Mouse (Mus musculus): Measurements from ENCODE around the gene P2rx4. TPM values are rescaled to one million over a fixed set of nuclear protein-coding genes. Genes with fewer than 3 reads are reported as not detected.
"Not testable (repeated sequence)": the region's sequence is repeated elsewhere in the genome, so short reads cannot be mapped to it uniquely, and the experiment has no call there.

Gene P2rx4
- total RNA-seq (2014; rRNA removed; ENCODE audit: low replicate concordance) (10.0 and 54.2 TPM in 2 replicates), polyA plus RNA-seq (2015; fragmentation: Nextera tagmentation; extraction: Ambion mirVana) (21.6 and 22.3 TPM in 2 replicates)

- Histone ChIP-seq H3K4me1 (ENCODE audit: control insufficient read depth, insufficient read depth) (peaks cover 6% of the 10 kb centered on the region; the same call in 1 of the 2 replicates), H3K27ac (ENCODE audit: low read depth) (peak within 1 kb of the TSS; percentile 94), H3K36me3 (replicated peaks; ENCODE audit: control insufficient read depth, insufficient read depth, low read length) (no peaks in the 10 kb centered on the region), H3K4me3 (ENCODE audit: low read depth, low read length) (peak within 1 kb of the TSS; percentile 65), H3K9ac (replicated peaks; ENCODE audit: low read depth, low read length) (peak within 1 kb of the TSS; percentile 70), H3K9me3 (replicated peaks; ENCODE audit: control insufficient read depth, low read length) (no peaks in the 10 kb centered on the region; the same call in 1 of the 2 replicates), H3K4me2 (ENCODE audit: low read depth, low read length) (peak within 1 kb of the TSS; percentile 75), H3K27me3 (ENCODE audit: control insufficient read depth, insufficient read depth, low read length) (no peaks in the 10 kb centered on the region)
- DNase-seq (ENCODE audit: low spot score) (peak; percentile 83), ATAC-seq (ENCODE audit: insufficient read depth, low read depth) (peak; percentile 90)
- 1% methylated on average over 66 of the region's 66 CpGs for WGBS
- TF ChIP-seq CTCF (IDR thresholded peaks at IDR 0.05; ENCODE audit: low read depth): peak; percentile 4; the same call in 1 of the 2 replicates
- peak; percentile 80 for TF ChIP-seq EP300 (IDR thresholded peaks at IDR 0.05; ENCODE audit: low read depth)
Measured at GRCm38 (mm10) chr5:122707276-122708181, at the start of gene P2rx4. Gene P2rx4 (plus strand): TSS chr5:122707544.

DNA sequence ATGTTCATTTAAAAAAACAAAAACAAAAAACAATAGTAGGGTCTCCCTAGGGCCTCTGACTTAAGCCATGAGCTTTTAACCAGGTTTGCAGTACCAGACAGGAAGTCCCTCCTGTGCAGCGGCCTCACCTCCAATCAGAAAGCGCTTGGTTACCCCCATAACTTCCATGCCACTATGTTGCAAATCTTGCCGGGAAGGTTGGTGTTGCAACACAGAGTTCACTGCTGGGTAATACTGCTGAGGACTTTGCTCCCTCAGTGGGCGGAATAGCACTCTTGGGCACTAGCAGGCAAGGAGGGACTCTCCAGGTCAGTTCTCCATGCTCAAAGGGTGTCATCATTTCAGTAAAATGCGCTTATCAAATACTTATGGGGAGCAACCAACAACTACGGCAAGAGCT lies 44.8 kb upstream of the P2rx4 start:
- Histone ChIP-seq H3K27me3 (ENCODE audit: control insufficient read depth, insufficient read depth, low read length) (no peaks in the 10 kb centered on the region), H3K9me3 (replicated peaks; ENCODE audit: control insufficient read depth, low read length) (no peaks in the 10 kb centered on the region), H3K36me3 (replicated peaks; ENCODE audit: control insufficient read depth, insufficient read depth, low read length) (no peaks in the 10 kb centered on the region), H3K9ac (replicated peaks; ENCODE audit: low read depth, low read length) (no peak overlapping the region), H3K4me3 (ENCODE audit: low read depth, low read length) (no peak overlapping the region), H3K4me2 (ENCODE audit: low read depth, low read length) (no peak overlapping the region), H3K4me1 (ENCODE audit: control insufficient read depth, insufficient read depth) (no peaks in the 10 kb centered on the region), H3K27ac (ENCODE audit: low read depth) (no peak overlapping the region)
- DNase-seq (ENCODE audit: low spot score) (no peak), ATAC-seq (ENCODE audit: insufficient read depth, low read depth) (no peak)
- no peak for TF ChIP-seq EP300 (IDR thresholded peaks at IDR 0.05; ENCODE audit: low read depth)
- TF ChIP-seq CTCF (IDR thresholded peaks at IDR 0.05; ENCODE audit: low read depth): no peak
- 92% methylated on average over 6 of the region's 6 CpGs for WGBS

DNA sequence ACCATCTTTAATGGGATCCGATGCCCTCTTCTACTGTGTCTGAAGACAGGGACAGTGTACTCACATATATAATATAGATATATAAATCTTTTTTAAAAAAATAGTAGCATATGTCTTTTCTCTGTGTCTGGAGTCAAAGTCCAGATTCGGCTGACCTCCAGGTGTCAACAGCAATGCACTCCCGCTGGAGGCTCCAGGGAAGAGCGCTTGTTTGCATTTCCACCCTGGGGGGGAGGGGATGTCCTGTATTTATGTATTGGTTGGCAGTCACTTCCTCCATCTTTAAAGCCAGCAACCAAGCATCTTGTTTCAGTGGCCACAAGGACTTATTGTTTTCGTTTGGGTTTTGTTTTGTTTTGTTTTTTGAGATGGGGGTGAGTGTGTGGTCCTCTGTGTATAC lies 42.3 kb upstream of the P2rx4 start:
- Histone ChIP-seq H3K4me3 (ENCODE audit: low read depth, low read length) (no peak overlapping the region), H3K9me3 (replicated peaks; ENCODE audit: control insufficient read depth, low read length) (no peaks in the 10 kb centered on the region), H3K27me3 (ENCODE audit: control insufficient read depth, insufficient read depth, low read length) (no peaks in the 10 kb centered on the region), H3K4me1 (ENCODE audit: control insufficient read depth, insufficient read depth) (no peaks in the 10 kb centered on the region), H3K27ac (ENCODE audit: low read depth) (no peak overlapping the region), H3K9ac (replicated peaks; ENCODE audit: low read depth, low read length) (no peak overlapping the region), H3K4me2 (ENCODE audit: low read depth, low read length) (no peak overlapping the region), H3K36me3 (replicated peaks; ENCODE audit: control insufficient read depth, insufficient read depth, low read length) (no peaks in the 10 kb centered on the region)
- no peak for ATAC-seq (ENCODE audit: insufficient read depth, low read depth)
- TF ChIP-seq CTCF (IDR thresholded peaks at IDR 0.05; ENCODE audit: low read depth): no peak
- no peak for TF ChIP-seq EP300 (IDR thresholded peaks at IDR 0.05; ENCODE audit: low read depth)
- no peak for DNase-seq (ENCODE audit: low spot score)
- 59% methylated on average over 5 of the region's 5 CpGs for WGBS

- 70% methylated on average over 15 of the region's 15 CpGs for WGBS
- Histone ChIP-seq H3K4me1 (ENCODE audit: control insufficient read depth, insufficient read depth) (no peaks in the 10 kb centered on the region), H3K27me3 (ENCODE audit: control insufficient read depth, insufficient read depth, low read length) (no peaks in the 10 kb centered on the region), H3K36me3 (replicated peaks; ENCODE audit: control insufficient read depth, insufficient read depth, low read length) (no peaks in the 10 kb centered on the region), H3K4me3 (ENCODE audit: low read depth, low read length) (no peak overlapping the region), H3K27ac (ENCODE audit: low read depth) (no peak overlapping the region), H3K9ac (replicated peaks; ENCODE audit: low read depth, low read length) (no peak overlapping the region), H3K4me2 (ENCODE audit: low read depth, low read length) (no peak overlapping the region), H3K9me3 (replicated peaks; ENCODE audit: control insufficient read depth, low read length) (no peaks in the 10 kb centered on the region)
- ATAC-seq (ENCODE audit: insufficient read depth, low read depth) (no peak), DNase-seq (ENCODE audit: low spot score) (no peak)
- no peak for TF ChIP-seq CTCF (IDR thresholded peaks at IDR 0.05; ENCODE audit: low read depth)
- no peak for TF ChIP-seq EP300 (IDR thresholded peaks at IDR 0.05; ENCODE audit: low read depth)
Measured at GRCm38 (mm10) chr5:122668981-122669897, 38.1 kb upstream of the P2rx4 start.

- H3K9me3 ChIP-seq (replicated peaks; ENCODE audit: control insufficient read depth, low read length); H3K36me3 ChIP-seq (replicated peaks; ENCODE audit: control insufficient read depth, insufficient read depth, low read length); ATAC-seq (ENCODE audit: insufficient read depth, low read depth); H3K27ac ChIP-seq (ENCODE audit: low read depth); DNase-seq (ENCODE audit: low spot score); H3K27me3 ChIP-seq (ENCODE audit: control insufficient read depth, insufficient read depth, low read length); H3K9ac ChIP-seq (replicated peaks; ENCODE audit: low read depth, low read length); H3K4me2 ChIP-seq (ENCODE audit: low read depth, low read length); H3K4me1 ChIP-seq (ENCODE audit: control insufficient read depth, insufficient read depth); H3K4me3 ChIP-seq (ENCODE audit: low read depth, low read length): not testable (repeated sequence)
- WGBS: 83% methylated on average over 7 of the region's 7 CpGs
- TF ChIP-seq CTCF (IDR thresholded peaks at IDR 0.05; ENCODE audit: low read depth): peak; percentile 28; the same call in 1 of the 2 replicates
Measured at GRCm38 (mm10) chr5:122671641-122672040, 35.7 kb upstream of the P2rx4 start.

Measured in heart, postnatal 0 days (tissue).